Mouse (Mus musculus) G1E-ER4 (cell line): ENCODE results near the gene H3f3b. TPM values are rescaled to one million over a fixed set of nuclear protein-coding genes. Genes with fewer than 3 reads are reported as not detected.

Experiments used
- GATA1 ChIP-seq: IDR thresholded peaks from one replicate; pipeline ENCODE4 v1.8.0; 2012; ENCODE audit warnings: low read length, inconsistent platforms
- polyA plus RNA-seq: library from polyadenylated mRNA; stranded (reverse); fragments of >175 nt; gene quantifications from 2 replicates; pipeline ENCODE4 v1.2.3, GENCODE M21; 2012

The H3f3b gene
- polyA plus RNA-seq, 1 experiment = 312 TPM

DNA sequence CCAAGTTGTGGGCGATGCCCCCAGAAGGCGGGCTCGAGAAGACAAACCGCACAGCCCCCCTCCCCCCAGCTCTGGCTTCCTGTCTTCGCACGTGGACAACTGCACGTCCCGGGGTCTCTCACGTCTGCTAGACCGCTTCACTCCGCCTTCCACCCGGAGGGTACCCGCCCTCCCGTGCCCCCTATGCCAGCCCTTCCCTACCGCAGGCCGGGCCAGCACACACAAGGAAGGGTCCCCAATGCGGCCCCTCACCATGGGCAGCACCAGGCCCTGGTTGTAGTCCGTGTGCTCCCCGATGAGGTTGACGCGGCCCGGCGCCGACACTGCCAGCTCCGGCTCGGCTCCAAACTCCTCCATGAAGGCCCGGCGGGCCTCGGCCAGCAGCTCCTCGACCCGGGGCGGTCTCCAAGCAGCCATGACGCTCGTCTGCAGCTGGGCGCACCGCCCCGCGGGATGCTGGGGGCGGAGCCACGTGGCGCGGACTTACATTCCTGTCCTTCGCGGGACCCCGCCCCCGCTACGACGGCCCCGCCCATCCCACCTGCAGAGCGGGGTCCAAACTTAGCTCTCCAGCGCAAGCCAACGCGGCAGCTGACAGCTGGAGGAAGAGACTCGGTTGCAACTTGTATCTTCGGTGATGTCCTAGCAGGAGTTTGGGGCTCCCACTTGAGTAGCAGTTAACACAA lies 15.4 kb downstream of the H3f3b start, which contains the start of gene Galk1:
Galk1 (minus strand) TSS at position 458 of the 686 bp plus-strand sequence.
- no peak for TF ChIP-seq GATA1

DNA sequence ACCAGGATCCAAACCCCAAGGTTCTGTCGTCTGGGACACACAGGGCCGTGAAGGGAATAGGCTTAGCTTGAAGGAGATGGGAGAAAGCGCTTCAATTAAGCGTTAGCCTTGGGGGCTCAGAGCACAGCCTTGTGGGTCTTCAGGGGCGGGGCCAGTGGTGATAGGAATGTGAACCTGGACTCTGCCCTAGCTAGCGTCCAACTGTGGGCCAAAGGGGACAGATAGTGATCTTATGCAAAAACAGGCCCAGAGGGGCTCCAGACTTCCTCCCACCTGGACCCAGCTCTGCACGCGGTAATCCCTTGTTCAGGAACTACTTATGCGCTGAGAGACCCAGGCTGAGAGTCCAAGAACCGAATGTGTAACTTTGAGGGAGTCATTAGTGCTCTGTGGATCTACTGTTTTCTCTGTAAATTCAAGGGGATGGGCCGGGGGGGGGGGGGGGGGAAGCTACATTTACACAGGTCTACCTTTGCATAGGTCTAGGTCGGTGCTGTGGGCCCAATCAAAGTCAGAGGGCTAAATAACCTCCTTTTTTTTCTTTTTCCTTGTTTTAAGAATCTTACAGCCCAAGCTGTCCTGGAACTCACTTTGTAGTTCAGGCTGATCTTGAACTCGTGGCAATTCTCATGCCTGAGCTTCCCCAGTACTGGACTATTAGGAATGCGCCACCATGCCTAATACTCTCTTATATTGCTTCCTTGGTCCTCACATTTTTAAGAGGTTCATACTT lies 16.1 kb downstream of the H3f3b start:
- TF ChIP-seq GATA1 = no peak

GRCm38 (mm10) chr11:116010948-116011347 lies 16.8 kb downstream of the H3f3b start:
- no peak for TF ChIP-seq GATA1

DNA sequence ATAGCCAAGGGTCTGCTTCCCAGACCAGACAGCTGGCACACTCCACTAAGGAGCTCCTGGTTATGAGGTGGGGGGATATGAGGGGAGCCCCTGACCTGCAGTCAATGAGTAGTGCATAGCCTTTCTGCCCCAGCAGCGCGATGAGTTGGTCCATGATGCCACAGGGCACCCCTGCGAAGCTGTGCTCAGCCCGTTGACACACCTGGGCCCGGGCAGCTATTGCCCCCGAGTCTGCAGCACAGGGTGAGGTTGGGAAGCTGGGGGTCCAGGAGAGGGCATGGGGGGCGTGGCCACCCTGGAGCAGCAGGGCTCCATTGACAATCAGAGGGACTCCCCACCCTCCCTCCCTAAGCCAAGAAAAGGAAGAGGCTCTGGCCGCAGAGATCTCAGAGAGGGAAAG lies 17.6 kb downstream of the H3f3b start:
- no peak for TF ChIP-seq GATA1

DNA sequence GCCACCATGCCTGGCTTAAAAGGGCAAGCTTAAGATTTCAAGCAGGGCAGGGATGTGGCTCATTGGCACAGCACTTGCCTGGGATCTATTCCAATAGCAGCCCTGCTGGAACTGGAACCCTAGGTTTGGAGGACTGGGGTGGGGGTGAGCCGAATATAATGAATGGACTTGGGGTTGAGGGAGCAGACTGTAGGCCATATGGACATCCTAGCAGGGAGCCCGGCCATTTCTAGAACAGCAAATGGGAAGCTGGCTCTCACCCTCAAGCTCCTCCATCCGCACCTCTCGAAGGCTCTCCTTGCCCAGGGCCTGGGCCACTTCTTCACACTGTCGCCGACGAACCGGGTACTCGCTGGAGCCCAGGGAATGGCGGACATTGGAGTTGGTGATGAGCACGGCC lies 18.1 kb downstream of the H3f3b start:
- TF ChIP-seq GATA1 = no peak

DNA sequence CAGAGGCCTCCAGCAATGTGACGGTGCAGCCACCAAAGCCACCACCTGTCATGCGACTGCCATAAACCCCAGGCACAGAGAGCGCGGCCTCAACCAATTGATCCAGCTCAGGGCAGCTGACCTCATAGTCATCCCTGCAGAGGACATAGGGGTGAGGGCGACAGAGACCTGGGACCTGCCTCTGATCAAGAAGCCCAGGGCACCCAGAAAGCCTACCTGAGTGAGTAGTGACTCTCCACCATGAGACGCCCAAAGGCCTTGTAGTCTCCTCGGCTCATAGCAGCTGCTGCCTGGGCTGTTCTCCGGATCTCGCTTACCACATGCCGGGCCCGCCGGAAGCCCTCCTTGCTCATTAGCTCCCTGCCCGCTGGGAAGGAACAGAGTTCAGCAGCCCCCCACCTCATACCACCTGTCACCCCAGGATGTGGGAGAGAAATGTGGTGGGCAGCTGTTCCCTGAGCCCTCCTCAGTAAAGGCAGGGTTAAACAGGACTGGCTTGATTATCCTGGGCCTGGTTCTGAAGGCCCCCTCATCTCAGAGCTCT lies 18.9 kb downstream of the H3f3b start:
- no peak for TF ChIP-seq GATA1

GRCm38 (mm10) chr11:116008411-116008810 lies 19.4 kb downstream of the H3f3b start:
- TF ChIP-seq GATA1 = no peak

DNA sequence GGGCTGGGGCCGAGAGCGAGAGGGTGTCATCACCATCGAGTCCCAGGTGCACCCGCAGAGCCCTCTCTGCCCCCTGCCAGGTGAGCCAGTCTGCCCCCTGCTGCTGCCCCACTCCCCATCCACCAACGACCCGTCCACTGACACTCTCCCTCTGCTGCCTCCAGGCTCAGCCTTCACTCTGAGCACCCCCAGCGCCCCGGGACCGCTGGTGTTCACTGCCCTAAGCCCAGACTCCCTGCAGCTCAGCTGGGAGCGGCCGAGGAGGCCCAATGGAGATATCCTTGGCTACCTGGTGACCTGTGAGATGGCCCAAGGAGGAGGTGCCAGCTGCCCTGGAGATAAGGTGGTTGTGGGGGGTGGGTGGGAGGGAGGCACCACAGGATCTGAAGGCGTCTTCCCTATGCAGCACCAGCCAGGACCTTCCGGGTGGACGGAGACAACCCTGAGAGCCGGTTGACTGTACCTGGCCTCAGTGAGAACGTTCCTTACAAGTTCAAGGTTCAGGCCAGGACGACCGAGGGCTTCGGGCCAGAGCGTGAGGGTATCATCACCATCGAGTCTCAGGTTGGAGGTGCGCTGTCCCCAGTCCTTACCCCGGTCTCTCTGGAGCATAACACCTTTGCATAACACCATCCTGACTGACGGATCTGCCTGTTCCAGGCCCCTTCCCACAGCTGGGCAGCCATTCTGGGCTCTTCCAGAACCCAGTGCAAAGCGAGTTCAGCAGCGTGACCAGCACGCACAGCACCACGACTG lies 20.5 kb downstream of the H3f3b start:
- no peak for TF ChIP-seq GATA1

DNA sequence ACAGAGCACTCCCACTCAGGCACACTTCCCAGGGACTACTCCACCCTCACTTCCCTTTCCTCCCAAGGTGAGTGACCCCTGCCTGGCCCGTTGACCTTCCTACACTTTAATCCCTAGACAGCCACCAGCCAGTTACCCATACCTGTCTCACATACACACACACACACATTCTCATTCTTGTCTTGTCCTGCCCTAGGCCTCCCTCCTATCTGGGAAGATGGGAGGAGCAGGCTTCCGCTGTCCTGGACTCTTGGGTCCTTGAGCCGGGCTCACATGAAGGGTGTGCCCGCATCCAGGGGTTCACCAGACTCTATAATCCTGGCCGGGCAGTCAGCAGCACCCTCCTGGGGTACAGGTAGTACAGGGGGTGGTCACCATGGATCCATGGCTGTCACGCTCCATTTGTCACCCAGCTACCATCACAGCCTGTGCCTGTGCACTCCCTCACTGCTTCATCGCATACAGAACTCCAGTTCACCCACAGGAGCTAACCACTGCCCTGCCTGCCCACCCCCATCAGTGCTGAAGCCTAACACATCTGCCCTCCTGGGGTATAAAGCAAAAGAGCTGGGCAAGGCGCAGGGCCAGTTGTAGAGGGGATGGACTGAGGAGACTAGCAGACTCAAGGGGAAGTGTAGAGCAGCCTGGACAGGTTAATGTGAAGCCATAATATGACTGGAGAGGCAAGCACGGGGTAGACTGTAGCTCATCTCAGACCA lies 21.9 kb downstream of the H3f3b start:
- no peak for TF ChIP-seq GATA1

DNA sequence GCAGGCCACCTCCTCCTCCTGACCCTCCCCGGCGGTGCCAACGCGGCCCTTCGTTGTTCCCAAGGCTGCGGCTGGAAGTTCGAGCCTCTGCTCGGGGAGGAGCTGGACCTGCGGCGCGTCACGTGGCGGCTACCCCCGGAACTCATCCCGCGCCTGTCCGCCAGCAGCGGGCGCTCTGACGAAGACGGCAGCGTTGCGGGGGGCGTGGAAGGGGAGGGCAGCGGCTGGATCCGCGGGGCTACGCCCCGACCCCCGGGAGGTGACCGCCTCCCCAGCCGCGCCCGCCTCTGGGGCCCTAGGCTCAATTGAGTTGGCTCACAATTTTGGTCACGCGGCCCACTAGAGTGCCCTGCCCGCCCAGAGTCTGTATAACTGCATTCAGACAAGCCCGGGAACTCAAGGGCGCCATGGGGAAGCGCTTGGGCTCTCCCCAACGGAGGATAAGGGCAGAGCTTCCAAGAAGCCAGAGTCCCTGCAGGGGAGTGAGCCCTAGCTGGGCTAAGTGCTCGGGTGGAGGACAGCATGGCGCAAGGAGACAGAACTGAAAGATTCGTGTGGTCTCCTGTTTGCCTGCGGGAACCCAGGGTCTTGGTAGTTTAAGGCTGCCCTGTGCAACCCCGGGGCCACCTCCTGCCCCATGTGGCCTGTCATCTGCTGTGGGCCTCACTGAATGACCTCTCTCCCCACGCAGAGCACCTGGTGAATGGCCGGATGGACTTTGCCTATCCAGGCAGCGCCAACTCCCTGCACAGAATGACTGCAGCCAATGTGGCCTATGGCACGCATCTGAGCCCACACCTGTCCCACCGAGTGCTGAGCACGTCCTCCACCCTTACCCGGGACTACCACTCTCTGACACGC lies 22.7 kb downstream of the H3f3b start:
- no peak for TF ChIP-seq GATA1

GRCm38 (mm10) chr11:116004186-116004823 lies 23.5 kb downstream of the H3f3b start:
- no peak for TF ChIP-seq GATA1

- no peak for TF ChIP-seq GATA1
Measured at GRCm38 (mm10) chr11:116002894-116003293, 24.9 kb downstream of the H3f3b start.

DNA sequence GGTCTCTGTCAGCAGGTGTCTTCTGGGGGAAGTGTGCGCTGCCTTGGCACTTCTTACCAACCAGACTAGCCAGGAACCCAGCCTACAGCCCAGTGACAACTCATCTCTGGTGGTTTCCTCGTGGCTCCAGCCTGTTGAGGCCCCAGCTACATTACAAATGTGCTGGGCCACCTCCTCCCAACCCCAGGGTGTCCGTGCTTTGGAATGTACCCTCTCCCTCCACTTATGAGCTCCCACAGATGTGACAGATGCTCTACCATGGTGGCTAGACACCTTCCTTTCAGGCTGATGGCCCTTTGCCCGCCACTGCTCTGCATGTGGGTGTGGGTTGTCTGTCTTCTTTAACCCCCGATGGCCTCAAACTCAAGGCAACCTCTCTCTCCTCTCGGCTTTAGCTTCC lies 26.0 kb downstream of the H3f3b start:
- TF ChIP-seq GATA1 = no peak

DNA sequence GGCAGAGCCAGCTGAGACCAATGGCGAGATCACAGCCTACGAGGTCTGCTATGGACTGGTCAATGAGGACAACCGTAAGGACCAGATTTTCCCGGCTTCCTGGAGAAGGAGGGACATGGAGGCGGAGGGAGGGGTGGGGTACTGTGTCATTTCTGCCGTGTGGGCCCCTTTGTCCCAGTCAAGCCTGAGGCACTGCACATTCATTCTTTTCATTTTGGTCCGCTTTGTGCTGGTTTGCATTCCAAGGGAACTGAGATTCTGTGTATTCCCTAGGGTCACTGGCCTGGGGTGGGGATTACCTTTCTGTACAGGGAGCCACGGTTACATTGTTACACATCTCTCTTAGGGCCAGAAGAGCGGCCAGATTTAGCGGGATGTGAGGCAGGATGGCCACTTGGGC lies 27.2 kb downstream of the H3f3b start:
- TF ChIP-seq GATA1 = no peak
